Mouse (Mus musculus) testis, adult 2 months (tissue): ENCODE measurements around the gene Tor4a.

Source experiments
- CTCF ChIP-seq: fragments of 200-500 bp; IDR thresholded peaks from 2 replicates; pipeline ENCODE4 v1.5.1; 2012; ENCODE audit warnings: low read depth, mild to moderate bottlenecking, inconsistent platforms, low read length, moderate library complexity; ENCODE audit not compliant: control insufficient read depth, insufficient read depth, insufficient replicate concordance
- POLR2A ChIP-seq: fragments of 200-500 bp; IDR thresholded peaks from 2 replicates; pipeline ENCODE4 v1.6.1; 2012; ENCODE audit warnings: low read depth, mild to moderate bottlenecking, inconsistent platforms, low read length, moderate library complexity; ENCODE audit not compliant: control insufficient read depth

GRCm38 (mm10) chr2:25151280-25151956 is 45.3 kb downstream of the Tor4a start:
- no peak for TF ChIP-seq CTCF
- TF ChIP-seq POLR2A: no peak
